Mouse (Mus musculus): Measurements from ENCODE around the gene Gpx4. TPM values are rescaled to one million over a fixed set of nuclear protein-coding genes. Genes with fewer than 3 reads are reported as not detected.

Gpx4 gene
- polyA plus RNA-seq, 1 experiment, result 934 TPM

GRCm38 (mm10) chr10:80076386-80076785 is 29.4 kb downstream of the Gpx4 start:
- Histone ChIP-seq H3K4me3 (ENCODE audit: insufficient read depth, low read length) (no peak overlapping the region), H3K4me1 (ENCODE audit: control insufficient read depth, insufficient read depth, low read length) (no peaks in the 10 kb centered on the region), H3K27ac (ENCODE audit: insufficient read depth, low read length) (no peak overlapping the region)
- no peak for TF ChIP-seq POLR2A (IDR thresholded peaks at IDR 0.05; ENCODE audit: extremely low read depth, insufficient read depth, low read length)
- TF ChIP-seq CTCF (IDR thresholded peaks at IDR 0.05; ENCODE audit: extremely low read depth, insufficient read depth, low read length), result no peak

GRCm38 (mm10) chr10:80077312-80077711 is 30.3 kb downstream of the Gpx4 start:
- TF ChIP-seq POLR2A (IDR thresholded peaks at IDR 0.05; ENCODE audit: extremely low read depth, insufficient read depth, low read length), result no peak
- no peak for TF ChIP-seq CTCF (IDR thresholded peaks at IDR 0.05; ENCODE audit: extremely low read depth, insufficient read depth, low read length)
- Histone ChIP-seq H3K4me3 (ENCODE audit: insufficient read depth, low read length) (no peak overlapping the region), H3K4me1 (ENCODE audit: control insufficient read depth, insufficient read depth, low read length) (no peaks in the 10 kb centered on the region), H3K27ac (ENCODE audit: insufficient read depth, low read length) (no peak overlapping the region)

GRCm38 (mm10) chr10:80078366-80078765 is 31.4 kb downstream of the Gpx4 start:
- no peak for TF ChIP-seq POLR2A (IDR thresholded peaks at IDR 0.05; ENCODE audit: extremely low read depth, insufficient read depth, low read length)
- no peak for TF ChIP-seq CTCF (IDR thresholded peaks at IDR 0.05; ENCODE audit: extremely low read depth, insufficient read depth, low read length)
- Histone ChIP-seq H3K4me3 (ENCODE audit: insufficient read depth, low read length) (no peak overlapping the region), H3K27ac (ENCODE audit: insufficient read depth, low read length) (no peak overlapping the region), H3K4me1 (ENCODE audit: control insufficient read depth, insufficient read depth, low read length) (no peaks in the 10 kb centered on the region)

- TF ChIP-seq CTCF (IDR thresholded peaks at IDR 0.05; ENCODE audit: extremely low read depth, insufficient read depth, low read length) (no peak), POLR2A (IDR thresholded peaks at IDR 0.05; ENCODE audit: extremely low read depth, insufficient read depth, low read length) (no peak)
- H3K27ac ChIP-seq (ENCODE audit: insufficient read depth, low read length), result no peak overlapping the region
These were observed 33.6 kb downstream of the Gpx4 start for GRCm38 (mm10) chr10:80080396-80081070.

GRCm38 (mm10) chr10:80081075-80081474 is 34.1 kb downstream of the Gpx4 start:
- H3K4me3 ChIP-seq (ENCODE audit: insufficient read depth, low read length), result no peak overlapping the region
- H3K27ac ChIP-seq (ENCODE audit: insufficient read depth, low read length), result no peak overlapping the region
- TF ChIP-seq CTCF (IDR thresholded peaks at IDR 0.05; ENCODE audit: extremely low read depth, insufficient read depth, low read length), result no peak
- TF ChIP-seq POLR2A (IDR thresholded peaks at IDR 0.05; ENCODE audit: extremely low read depth, insufficient read depth, low read length), result no peak
- H3K4me1 ChIP-seq (ENCODE audit: control insufficient read depth, insufficient read depth, low read length), result no peaks in the 10 kb centered on the region

More at GRCm38 (mm10) chr10:80080396-80081070, 33.6 kb downstream of the Gpx4 start:
- Histone ChIP-seq H3K4me3 (ENCODE audit: insufficient read depth, low read length) (no peak overlapping the region), H3K4me1 (ENCODE audit: control insufficient read depth, insufficient read depth, low read length) (no peaks in the 10 kb centered on the region)

- Histone ChIP-seq H3K27ac (ENCODE audit: insufficient read depth, low read length) (no peak overlapping the region), H3K4me3 (ENCODE audit: insufficient read depth, low read length) (no peak overlapping the region), H3K4me1 (ENCODE audit: control insufficient read depth, insufficient read depth, low read length) (no peaks in the 10 kb centered on the region)
- no peak for TF ChIP-seq CTCF (IDR thresholded peaks at IDR 0.05; ENCODE audit: extremely low read depth, insufficient read depth, low read length)
- no peak for TF ChIP-seq POLR2A (IDR thresholded peaks at IDR 0.05; ENCODE audit: extremely low read depth, insufficient read depth, low read length)
These were observed 38.0 kb downstream of the Gpx4 start for GRCm38 (mm10) chr10:80084817-80085487.

DNA sequence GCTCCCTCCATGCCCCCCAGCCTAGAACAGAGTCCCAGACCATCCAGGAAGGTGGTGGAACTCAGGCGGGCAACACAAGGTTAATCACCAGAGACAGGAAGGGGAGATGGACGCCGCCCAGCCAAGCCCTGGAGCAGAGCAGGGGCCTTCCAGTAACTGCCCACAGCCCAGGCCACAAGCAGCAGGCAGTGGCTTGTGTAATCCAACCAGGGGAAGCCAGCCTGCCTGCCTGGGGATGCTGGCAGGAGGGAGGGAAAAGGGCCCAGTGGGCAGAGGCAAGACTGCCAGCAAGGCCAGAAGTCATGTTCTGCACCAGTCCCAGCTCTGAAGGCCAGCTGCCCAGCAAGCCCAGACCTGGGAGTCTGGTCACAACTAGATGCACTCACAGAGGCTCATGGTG is 39.9 kb downstream of the Gpx4 start:
- H3K4me1 ChIP-seq (ENCODE audit: control insufficient read depth, insufficient read depth, low read length), result no peaks in the 10 kb centered on the region
- no peak for TF ChIP-seq CTCF (IDR thresholded peaks at IDR 0.05; ENCODE audit: extremely low read depth, insufficient read depth, low read length)
- TF ChIP-seq POLR2A (IDR thresholded peaks at IDR 0.05; ENCODE audit: extremely low read depth, insufficient read depth, low read length), result no peak
- no peak overlapping the region for H3K4me3 ChIP-seq (ENCODE audit: insufficient read depth, low read length)
- no peak overlapping the region for H3K27ac ChIP-seq (ENCODE audit: insufficient read depth, low read length)

DNA sequence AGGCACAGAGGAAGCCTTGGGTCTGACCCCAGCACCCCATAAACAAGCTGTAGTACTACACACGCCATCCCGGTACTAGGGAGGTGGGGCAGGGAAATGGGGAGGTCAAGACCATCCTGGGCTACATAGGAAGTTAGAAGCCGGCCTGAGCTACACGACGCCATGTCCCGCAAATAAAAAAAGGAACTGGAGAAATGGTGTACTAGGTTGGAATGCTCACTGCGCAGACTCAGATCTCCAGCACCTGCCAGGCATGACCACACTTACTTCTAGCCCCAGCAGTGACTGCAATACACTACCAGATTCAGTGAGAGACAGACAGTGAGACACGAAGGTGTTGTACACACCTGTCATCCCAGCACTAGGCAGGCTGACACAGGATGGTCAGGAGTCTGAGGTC is 40.5 kb downstream of the Gpx4 start:
- no peak for TF ChIP-seq POLR2A (IDR thresholded peaks at IDR 0.05; ENCODE audit: extremely low read depth, insufficient read depth, low read length)
- TF ChIP-seq CTCF (IDR thresholded peaks at IDR 0.05; ENCODE audit: extremely low read depth, insufficient read depth, low read length), result no peak

GRCm38 (mm10) chr10:80089146-80089545 is 42.2 kb downstream of the Gpx4 start:
- H3K27ac ChIP-seq (ENCODE audit: insufficient read depth, low read length), result no peak overlapping the region
- no peaks in the 10 kb centered on the region for H3K4me1 ChIP-seq (ENCODE audit: control insufficient read depth, insufficient read depth, low read length)
- no peak overlapping the region for H3K4me3 ChIP-seq (ENCODE audit: insufficient read depth, low read length)
- TF ChIP-seq CTCF (IDR thresholded peaks at IDR 0.05; ENCODE audit: extremely low read depth, insufficient read depth, low read length) (no peak), POLR2A (IDR thresholded peaks at IDR 0.05; ENCODE audit: extremely low read depth, insufficient read depth, low read length) (no peak)

More for the DNA sequence above, 40.5 kb downstream of the Gpx4 start:
- Histone ChIP-seq H3K4me3 (ENCODE audit: insufficient read depth, low read length) (no peak overlapping the region), H3K27ac (ENCODE audit: insufficient read depth, low read length) (no peak overlapping the region), H3K4me1 (ENCODE audit: control insufficient read depth, insufficient read depth, low read length) (no peaks in the 10 kb centered on the region)

DNA sequence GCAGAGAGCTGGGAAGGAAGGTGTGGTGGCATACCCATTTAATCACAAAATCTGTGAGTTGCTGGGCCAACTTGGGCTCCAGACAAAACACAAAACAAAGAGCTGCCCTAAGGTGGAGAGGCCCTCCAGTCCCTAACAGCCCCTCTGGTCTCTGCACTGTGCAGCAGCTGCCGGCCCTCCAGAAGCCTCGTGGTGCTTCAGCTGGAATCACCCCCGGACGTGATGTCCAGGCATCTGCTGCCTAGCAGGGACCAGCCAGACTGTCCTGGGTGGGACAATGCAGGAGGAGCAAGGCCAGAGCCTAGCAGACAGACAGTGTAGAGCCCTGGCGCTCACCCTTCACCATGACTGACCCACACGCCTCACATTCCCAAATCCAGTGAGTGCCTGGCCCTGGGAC is 44.6 kb downstream of the Gpx4 start:
- Histone ChIP-seq H3K27ac (ENCODE audit: insufficient read depth, low read length) (no peak overlapping the region), H3K4me3 (ENCODE audit: insufficient read depth, low read length) (no peak overlapping the region), H3K4me1 (ENCODE audit: control insufficient read depth, insufficient read depth, low read length) (no peaks in the 10 kb centered on the region)
- TF ChIP-seq CTCF (IDR thresholded peaks at IDR 0.05; ENCODE audit: extremely low read depth, insufficient read depth, low read length), result no peak
- no peak for TF ChIP-seq POLR2A (IDR thresholded peaks at IDR 0.05; ENCODE audit: extremely low read depth, insufficient read depth, low read length)

Measured in cortical plate, adult 2 months (tissue).